Mouse (Mus musculus): ENCODE data around the gene Fjx1.

DNA sequence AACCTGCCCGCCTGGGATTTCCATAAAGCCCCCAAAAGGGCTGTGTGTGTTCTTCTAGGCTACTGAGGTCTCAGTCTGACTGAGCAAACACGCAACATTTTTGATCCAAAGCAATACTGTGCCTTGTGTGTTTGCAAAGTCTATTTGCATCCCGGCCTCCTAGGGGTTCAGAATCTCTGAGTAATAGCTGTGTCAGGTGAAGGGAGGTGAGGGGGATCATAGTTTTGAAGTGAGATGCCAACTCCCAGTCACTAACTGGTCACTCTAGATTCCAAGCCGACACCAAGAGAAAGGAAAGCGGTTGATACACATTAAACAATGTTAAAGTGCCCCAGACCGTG is 51.0 kb downstream of the Fjx1 start:
- TF ChIP-seq CTCF (IDR thresholded peaks at IDR 0.05; ENCODE audit: insufficient read depth, low read length): no peak
- TF ChIP-seq POLR2A (IDR thresholded peaks at IDR 0.05; ENCODE audit: borderline replicate concordance, extremely low read depth, low read depth, low read length): no peak

Measured in lung, adult 2 months (tissue).